Mouse (Mus musculus): ENCODE measurements around the gene Arf5.

DNA sequence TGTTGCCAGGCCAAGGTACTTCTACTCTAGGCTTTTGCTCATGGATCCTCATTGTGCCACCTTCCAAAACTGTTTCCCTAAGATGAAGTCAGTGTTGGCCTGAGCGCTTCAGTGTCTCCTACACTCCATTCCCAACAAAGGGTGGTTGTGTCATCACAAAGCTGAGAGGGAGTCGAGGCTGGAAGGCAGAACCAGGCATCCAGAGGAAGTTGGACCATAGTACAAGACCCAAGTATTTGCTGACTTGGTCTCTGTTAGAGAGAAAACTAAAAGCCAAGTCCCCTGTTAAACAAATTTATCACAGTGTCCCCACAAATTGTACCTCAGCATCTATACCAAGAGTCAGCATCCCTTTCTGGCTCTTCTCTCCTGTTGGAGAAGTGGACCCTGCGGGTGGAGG lies 4.9 kb downstream of the Arf5 start, which contains the start of gene Gcc1:
- no peak for TF ChIP-seq CTCF (IDR thresholded peaks at IDR 0.05; ENCODE audit: low read depth, low read length)
- TF ChIP-seq POLR2A (IDR thresholded peaks at IDR 0.05; ENCODE audit: insufficient read depth, low read length) = no peak
